Mouse (Mus musculus) CD4-positive helper T cell, adult 2 months (primary cell): ENCODE measurements around the gene March1.

Source experiments
- DNase-seq: peaks from one replicate; pipeline ENCODE4 v3.0.0-alpha.2; 2012; ENCODE audit warnings: low read depth, missing footprints, low spot score

Gene March1

GRCm38 (mm10) chr8:65987665-65988064, 370.0 kb downstream of the March1 start:
- DNase-seq: no peak

GRCm38 (mm10) chr8:66022815-66023214, 405.1 kb downstream of the March1 start:
- no peak for DNase-seq

- no peak for DNase-seq
These were observed 416.0 kb downstream of the March1 start for GRCm38 (mm10) chr8:66033651-66034050.

GRCm38 (mm10) chr8:66034429-66034828, 416.7 kb downstream of the March1 start:
- DNase-seq: no peak

GRCm38 (mm10) chr8:66094152-66094551, 476.5 kb downstream of the March1 start:
- no peak for DNase-seq

GRCm38 (mm10) chr8:66098148-66098547, 480.4 kb downstream of the March1 start:
- DNase-seq: no peak

- DNase-seq: no peak
These were observed 501.6 kb downstream of the March1 start for GRCm38 (mm10) chr8:66119294-66119693.

- no peak for DNase-seq
These were observed 541.9 kb downstream of the March1 start for GRCm38 (mm10) chr8:66159648-66160047.

- DNase-seq: no peak
These were observed 549.1 kb downstream of the March1 start for GRCm38 (mm10) chr8:66166835-66167234.

- DNase-seq: no peak
These were observed 549.9 kb downstream of the March1 start for GRCm38 (mm10) chr8:66167405-66168173.

GRCm38 (mm10) chr8:66179336-66179735, 561.6 kb downstream of the March1 start:
- no peak for DNase-seq

- DNase-seq: no peak
These were observed 563.6 kb downstream of the March1 start for GRCm38 (mm10) chr8:66181265-66181664.

- no peak for DNase-seq
These were observed 564.6 kb downstream of the March1 start for GRCm38 (mm10) chr8:66182257-66182656.

GRCm38 (mm10) chr8:66183454-66183853, 565.8 kb downstream of the March1 start:
- no peak for DNase-seq

GRCm38 (mm10) chr8:66185226-66185625, 567.5 kb downstream of the March1 start:
- DNase-seq: no peak

GRCm38 (mm10) chr8:66194416-66194815, 576.7 kb downstream of the March1 start:
- DNase-seq: no peak

GRCm38 (mm10) chr8:66200169-66200568, 582.5 kb downstream of the March1 start:
- no peak for DNase-seq

- DNase-seq: no peak
These were observed 586.2 kb downstream of the March1 start for GRCm38 (mm10) chr8:66203814-66204438.

GRCm38 (mm10) chr8:66209553-66209952, 591.9 kb downstream of the March1 start:
- no peak for DNase-seq

- no peak for DNase-seq
These were observed 592.6 kb downstream of the March1 start for GRCm38 (mm10) chr8:66210294-66210693.

- no peak for DNase-seq
These were observed 602.3 kb downstream of the March1 start for GRCm38 (mm10) chr8:66219974-66220373.

GRCm38 (mm10) chr8:66229931-66230330, 612.2 kb downstream of the March1 start:
- no peak for DNase-seq

GRCm38 (mm10) chr8:66269546-66269945, 651.8 kb downstream of the March1 start:
- no peak for DNase-seq
